Mouse (Mus musculus): ENCODE measurements at regions not wholly inside any gene's neighbourhood (a gene's known extent, or its start where the extent isn't known, plus 50 kb on each side); places are given as distances from the start of the nearest gene placed in this dataset.

DNA sequence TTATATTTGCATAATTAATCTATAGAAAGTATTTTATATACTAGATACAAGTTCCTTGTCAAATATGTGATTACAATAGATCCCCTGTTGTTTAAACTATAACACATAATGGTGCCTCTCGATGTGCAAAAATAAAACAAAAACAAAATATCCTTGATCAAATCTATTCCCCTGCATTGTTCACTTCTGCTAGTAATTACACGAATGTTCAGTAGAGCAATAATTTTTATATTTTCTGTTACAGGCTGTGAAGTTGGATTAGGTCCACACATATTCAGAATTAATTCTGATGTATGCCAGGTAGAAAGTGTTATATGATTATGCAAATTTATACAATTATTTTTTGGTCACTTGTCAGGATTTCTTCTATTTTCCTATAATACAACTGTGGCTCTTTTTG, 415.9 kb downstream of the Slc22a22 start:
- 85% methylated on average over 2 of the region's 2 CpGs for WGBS
- TF ChIP-seq CTCF (IDR thresholded peaks at IDR 0.05; ENCODE audit: insufficient read depth, low read length) (no peak), POLR2A (IDR thresholded peaks at IDR 0.05; ENCODE audit: borderline replicate concordance, extremely low read depth, low read depth, low read length) (no peak)
- DNase-seq, result no peak

GRCm38 (mm10) chr15:57059550-57060195, 417.8 kb downstream of the Slc22a22 start:
- no peaks in the 10 kb centered on the region for H3K4me1 ChIP-seq (ENCODE audit: control insufficient read depth, insufficient read depth, low read length)
- DNase-seq, result no peak
- WGBS, result 79% methylated on average over 1 of the region's 1 CpGs

More for the DNA sequence above, 415.9 kb downstream of the Slc22a22 start:
- H3K4me3 ChIP-seq (replicated peaks; ENCODE audit: extremely low read depth, low read depth, low read length), result no peak overlapping the region
- H3K4me1 ChIP-seq (ENCODE audit: control insufficient read depth, insufficient read depth, low read length), result no peaks in the 10 kb centered on the region

DNA sequence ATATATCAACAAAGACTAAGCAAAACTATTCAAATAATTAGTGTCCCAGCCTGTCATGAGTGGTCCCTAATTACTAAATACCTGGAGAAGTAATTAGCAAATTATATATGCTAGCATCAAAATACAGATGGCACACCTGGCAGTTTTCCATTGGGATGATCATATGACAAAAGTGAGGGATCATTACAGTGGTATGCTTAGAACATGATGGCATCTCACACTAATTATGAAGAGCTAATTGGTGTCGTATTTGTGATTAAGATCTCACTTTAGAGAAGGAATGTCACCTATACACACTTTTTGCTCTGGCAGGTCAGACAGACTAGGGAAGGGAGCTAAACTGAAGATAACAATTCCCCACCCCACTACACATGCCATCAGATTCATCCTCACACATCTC, 425.1 kb downstream of the Slc22a22 start:
- no peaks in the 10 kb centered on the region for H3K4me1 ChIP-seq (ENCODE audit: control insufficient read depth, insufficient read depth, low read length)
- TF ChIP-seq CTCF (IDR thresholded peaks at IDR 0.05; ENCODE audit: insufficient read depth, low read length) (no peak), POLR2A (IDR thresholded peaks at IDR 0.05; ENCODE audit: borderline replicate concordance, extremely low read depth, low read depth, low read length) (no peak)
- no peak for DNase-seq
- no peak overlapping the region for H3K4me3 ChIP-seq (replicated peaks; ENCODE audit: extremely low read depth, low read depth, low read length)
- 79% methylated on average over 1 of the region's 1 CpGs for WGBS

More at GRCm38 (mm10) chr15:57059550-57060195, 417.8 kb downstream of the Slc22a22 start:
- H3K4me3 ChIP-seq (replicated peaks; ENCODE audit: extremely low read depth, low read depth, low read length), result no peak overlapping the region
- TF ChIP-seq CTCF (IDR thresholded peaks at IDR 0.05; ENCODE audit: insufficient read depth, low read length) (no peak), POLR2A (IDR thresholded peaks at IDR 0.05; ENCODE audit: borderline replicate concordance, extremely low read depth, low read depth, low read length) (no peak)

DNA sequence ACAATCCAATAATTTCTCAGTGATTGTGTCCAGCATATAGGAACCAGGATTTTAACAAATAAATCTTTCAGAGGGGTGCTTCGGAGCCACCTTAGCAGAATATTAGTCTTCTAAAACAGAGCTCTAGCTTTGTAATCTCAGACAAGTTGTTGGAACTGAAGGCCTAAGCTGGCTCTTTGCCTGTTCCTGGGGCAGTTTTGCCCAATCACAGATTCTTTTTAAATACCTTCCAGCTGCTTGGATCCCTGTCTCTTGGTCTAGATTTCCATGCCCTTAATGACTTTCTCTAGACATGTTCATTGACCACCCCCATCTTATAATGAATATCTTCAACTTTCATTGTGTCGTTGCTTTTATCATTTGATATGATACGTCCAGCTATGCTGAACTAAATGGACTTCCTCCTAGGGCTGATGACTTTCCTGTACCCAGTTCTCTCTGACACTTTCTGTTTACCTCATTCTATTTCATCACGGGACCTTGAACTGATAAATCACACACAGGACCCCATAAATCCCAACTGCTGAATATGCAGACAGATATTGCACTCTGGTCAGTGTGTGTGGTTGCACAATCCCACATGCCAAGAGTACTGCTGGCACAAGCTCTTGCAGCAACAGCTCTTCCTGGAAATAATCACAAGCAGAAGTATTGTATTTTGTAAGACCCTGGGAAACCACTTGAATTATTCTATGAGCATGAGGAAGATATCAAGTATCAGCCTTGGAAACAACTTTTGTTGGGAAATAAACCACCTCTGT, 440.4 kb downstream of the Slc22a22 start:
- Histone ChIP-seq H3K4me3 (replicated peaks; ENCODE audit: extremely low read depth, low read depth, low read length) (no peak overlapping the region), H3K4me1 (ENCODE audit: control insufficient read depth, insufficient read depth, low read length) (no peaks in the 10 kb centered on the region)
- WGBS, result 51% methylated on average over 4 of the region's 4 CpGs
- DNase-seq, result peak; percentile 5
- TF ChIP-seq POLR2A (IDR thresholded peaks at IDR 0.05; ENCODE audit: borderline replicate concordance, extremely low read depth, low read depth, low read length) (no peak), CTCF (IDR thresholded peaks at IDR 0.05; ENCODE audit: insufficient read depth, low read length) (no peak)

- DNase-seq, result no peak
- TF ChIP-seq POLR2A (IDR thresholded peaks at IDR 0.05; ENCODE audit: borderline replicate concordance, extremely low read depth, low read depth, low read length) (no peak), CTCF (IDR thresholded peaks at IDR 0.05; ENCODE audit: insufficient read depth, low read length) (no peak)
- 44% methylated on average over 1 of the region's 1 CpGs for WGBS
- no peaks in the 10 kb centered on the region for H3K4me1 ChIP-seq (ENCODE audit: control insufficient read depth, insufficient read depth, low read length)
- H3K4me3 ChIP-seq (replicated peaks; ENCODE audit: extremely low read depth, low read depth, low read length), result no peak overlapping the region
Measured at GRCm38 (mm10) chr15:57033012-57033411, 444.4 kb downstream of the Slc22a22 start.

Measured in lung, adult 2 months (tissue).